Comparison of ENCODE assay signal across 18 mouse cellular contexts in genomic region chr15:91864130-91864529, GRCm38 (mm10). TPM values are rescaled to one million over a fixed set of nuclear protein-coding genes. Genes with fewer than 3 reads are reported as not detected.
DNase-seq lines count a peak whose midpoint lies in the region; ATAC-seq and TF ChIP-seq lines count a peak whose summit lies in the region.
"Not testable (repeated sequence)": the region's sequence is repeated elsewhere in the genome, so short reads cannot be mapped to it uniquely, and the experiment has no call there.
"Had no signal": no experiment of that assay in that cellular context is flagged by ENCODE, and none has a peak within 500 bp of the region (broad histone marks: within the 10 kb centered on the region; RNA-seq: fewer than 3 reads in every experiment).

No protein-coding gene starts in this region.

- peak; percentile 9 for DNase-seq in Muller cell, postnatal 12 days (ENCODE audit: inconsistent ontology term)
- DNase-seq in ZHBTc4 (ENCODE audit: low read depth, low spot score), result peak; percentile 91
- DNase-seq in embryonic facial prominence, embryonic 11.5 days (ENCODE audit: low spot score), result peak; percentile 4
- DNase-seq in lung, embryonic 14.5 days, result peak; percentile 2

- not testable (repeated sequence) for H3K4me1 ChIP-seq in ES-Bruce4 (ENCODE audit: control insufficient read depth, insufficient read depth, low read length); embryonic facial prominence, embryonic 11.5 days (ENCODE audit: control insufficient read depth, insufficient read depth, low read length); forebrain, embryonic 13.5 days; lung, embryonic 14.5 days (ENCODE audit: insufficient read depth)

- not testable (repeated sequence) for H3K9me3 ChIP-seq in ES-Bruce4 (replicated peaks; ENCODE audit: control insufficient read depth, insufficient read depth, low read length, poor library complexity, severe bottlenecking); embryonic facial prominence, embryonic 11.5 days (replicated peaks; ENCODE audit: control insufficient read depth, low read length); forebrain, embryonic 13.5 days (replicated peaks); lung, embryonic 14.5 days (ENCODE audit: low read depth, low read length)

- not testable (repeated sequence) for H3K4me3 ChIP-seq in ES-Bruce4 (ENCODE audit: low read depth, low read length); embryonic facial prominence, embryonic 11.5 days (ENCODE audit: low read depth, low read length); forebrain, embryonic 13.5 days; lung, embryonic 14.5 days (ENCODE audit: low read depth, low read length)

- H3K27me3 ChIP-seq in ES-Bruce4 (ENCODE audit: control insufficient read depth, insufficient read depth, low read length, poor library complexity, severe bottlenecking); embryonic facial prominence, embryonic 11.5 days (ENCODE audit: control insufficient read depth, insufficient read depth, low read length); forebrain, embryonic 13.5 days; lung, embryonic 14.5 days (ENCODE audit: insufficient read depth, low read length): not testable (repeated sequence)

- H3K4me2 ChIP-seq in embryonic facial prominence, embryonic 11.5 days (ENCODE audit: low read depth, low read length); lung, embryonic 14.5 days: not testable (repeated sequence)
- peak overlapping the region; percentile 24; the same call in 1 of the 2 replicates for H3K4me2 ChIP-seq in forebrain, embryonic 13.5 days

- not testable (repeated sequence) for H3K27ac ChIP-seq in ES-Bruce4 (ENCODE audit: insufficient read depth, low read length); embryonic facial prominence, embryonic 11.5 days (replicated peaks; ENCODE audit: low read depth, low read length); forebrain, embryonic 13.5 days; lung, embryonic 14.5 days (ENCODE audit: low read depth)

- WGBS in embryonic facial prominence, embryonic 11.5 days, result 21% methylated on average over 5 of the region's 5 CpGs
- WGBS in forebrain, embryonic 13.5 days, result 3% methylated on average over 5 of the region's 5 CpGs
- WGBS in lung, embryonic 14.5 days, result 41% methylated on average over 5 of the region's 5 CpGs

- not testable (repeated sequence) for ATAC-seq in embryonic facial prominence, embryonic 11.5 days (replicated peaks; ENCODE audit: insufficient number of reproducible peaks, low FRiP score, low TSS enrichment, low read depth); forebrain, embryonic 13.5 days; lung, embryonic 14.5 days (ENCODE audit: insufficient read depth)

- TF ChIP-seq CTCF in ES-Bruce4 (IDR thresholded peaks at IDR 0.05; ENCODE audit: low read depth, low read length); lung, embryonic 14.5 days (IDR thresholded peaks at IDR 0.05; ENCODE audit: low read depth): not testable (repeated sequence)

- H3K9ac ChIP-seq in ES-Bruce4 (ENCODE audit: low read depth, poor library complexity, severe bottlenecking); embryonic facial prominence, embryonic 11.5 days (replicated peaks; ENCODE audit: low read length); forebrain, embryonic 13.5 days; lung, embryonic 14.5 days: not testable (repeated sequence)

- TF ChIP-seq POLR2A in ES-Bruce4 (IDR thresholded peaks at IDR 0.05; ENCODE audit: insufficient read depth, low read length), result not testable (repeated sequence)

- TF ChIP-seq EP300 in ES-Bruce4 (IDR thresholded peaks at IDR 0.05; ENCODE audit: insufficient read depth, low read depth, low read length), result peak; percentile 75

- not testable (repeated sequence) for H3K36me3 ChIP-seq in ES-Bruce4 (ENCODE audit: control insufficient read depth, insufficient read depth, low read length, poor library complexity, severe bottlenecking); embryonic facial prominence, embryonic 11.5 days (replicated peaks; ENCODE audit: control insufficient read depth, insufficient read depth, low read depth, low read length); forebrain, embryonic 13.5 days (ENCODE audit: poor library complexity, severe bottlenecking); lung, embryonic 14.5 days (ENCODE audit: insufficient read depth)

RNA-seq across cellular contexts. Expression of gene Smgc, which starts 26.1 kb away (rescaled TPM):
- polyA plus RNA-seq in ES-Bruce4 (2011; ENCODE audit: insufficient read depth, insufficient read length, low read depth, missing spikeins), result not detected in 2 replicates
- not detected in 2 replicates for polyA plus RNA-seq in embryonic facial prominence, embryonic 11.5 days (2014; fragmentation: Nextera tagmentation; extraction: Ambion mirVana)
- polyA plus RNA-seq in forebrain, embryonic 13.5 days (2015; fragmentation: Nextera tagmentation; extraction: Ambion mirVana), result not detected in 2 replicates
- polyA plus RNA-seq in lung, embryonic 14.5 days (2014; fragmentation: Nextera tagmentation; extraction: Ambion mirVana), result not detected in 2 replicates
- polyA plus RNA-seq: cerebellum, adult 2 months; embryonic facial prominence, embryonic 15.5 days; forebrain, embryonic 12.5 days; forebrain, postnatal 0 days; frontal cortex, adult 2 months; heart, embryonic 11.5 days; heart, embryonic 14.5 days; heart, postnatal 0 days; hindbrain, embryonic 13.5 days; hindbrain, embryonic 16.5 days; intestine, embryonic 15.5 days; Patski had no signal

Comparison
In these comparisons a context has a peak if more than half of its experiments do, and no peak if none do; other contexts are left out.
1. DNase-seq: peak in every context shown above with its lines; median percentile 91 in ZHBTc4; 9 in Muller cell, postnatal 12 days; 4 in embryonic facial prominence, embryonic 11.5 days; 2 in lung, embryonic 14.5 days.